Mouse (Mus musculus) kidney, adult 2 months (tissue): ENCODE measurements around the gene Paqr5. TPM values are rescaled to one million over a fixed set of nuclear protein-coding genes. Genes with fewer than 3 reads are reported as not detected.
A peak's percentile ranks its signal among the peaks of the same experiment; 100 is the strongest.

Experiments
- DNase-seq: peaks from one replicate; pipeline ENCODE4 v3.0.0; 2021
- H3K27ac ChIP-seq: fragments of 200-500 bp; 2 replicates; pipeline ENCODE4 v1.5.1; 2012; ENCODE audit warnings: low read depth, low read length, control low read depth, inconsistent platforms; ENCODE audit not compliant: insufficient read depth
- H3K27me3 ChIP-seq: fragments of 200-500 bp; replicated peaks from 2 replicates; pipeline ENCODE4 v1.6.1; 2012; ENCODE audit warnings: mild to moderate bottlenecking, moderate library complexity, low read length, inconsistent platforms; ENCODE audit not compliant: control insufficient read depth, insufficient read depth
- H3K36me3 ChIP-seq: fragments of 200-500 bp; 2 replicates; pipeline ENCODE4 v1.6.1; 2012; ENCODE audit warnings: mild to moderate bottlenecking, moderate library complexity, low read length, inconsistent platforms; ENCODE audit not compliant: control insufficient read depth, insufficient read depth
- H3K4me1 ChIP-seq: fragments of 200-500 bp; 2 replicates; pipeline ENCODE4 v1.6.1; 2011; ENCODE audit warnings: low read length; ENCODE audit not compliant: control insufficient read depth, insufficient read depth
- H3K4me3 ChIP-seq: fragments of 200-500 bp; 2 replicates; pipeline ENCODE4 v1.5.1; 2011; ENCODE audit warnings: mild to moderate bottlenecking, low read depth, low read length, control low read depth; ENCODE audit not compliant: insufficient read depth
- CTCF ChIP-seq: fragments of 200-500 bp; conservative IDR thresholded peaks from 2 replicates; pipeline ENCODE4 v1.5.1; 2011; ENCODE audit warnings: low read depth, mild to moderate bottlenecking, control low read depth, low read length, moderate library complexity, mixed read lengths; ENCODE audit not compliant: insufficient read depth, insufficient read length
- POLR2A ChIP-seq: fragments of 200-500 bp; IDR thresholded peaks from one replicate; pipeline ENCODE4 v1.6.1; 2011; ENCODE audit warnings: low read depth, low read length, control low read depth
- WGBS: fragments of 180-500 bp; shearing (Covaris S2); methylation state at CpG from one replicate; pipeline ENCODE4 v1.1.7; 2018; 5-methylcytosine and 5-hydroxymethylcytosine counted together
- polyA plus RNA-seq: library from polyadenylated mRNA; depleted of rRNA; stranded (reverse); fragments of >200 nt; gene quantifications from 2 replicates; pipeline ENCODE4 v1.2.3, GENCODE M21; 2012

The Paqr5 gene
- polyA plus RNA-seq, 1 experiment, result 315 TPM

- Histone ChIP-seq H3K4me1 (no peaks in the 10 kb centered on the region), H3K27me3 (no peaks in the 10 kb centered on the region), H3K27ac (no peak overlapping the region), H3K4me3 (no peak overlapping the region), H3K36me3 (no peaks in the 10 kb centered on the region)
- DNase-seq, result peak; percentile 62
- no peak for TF ChIP-seq POLR2A
- TF ChIP-seq CTCF, result no peak
- 42% methylated on average over 8 of the region's 8 CpGs for WGBS
Measured at GRCm38 (mm10) chr9:62049166-62049565, 22.5 kb upstream of the Paqr5 start.

GRCm38 (mm10) chr9:62042167-62042566 is 15.5 kb upstream of the Paqr5 start:
- 81% methylated on average over 3 of the region's 3 CpGs for WGBS
- H3K27ac ChIP-seq, result no peak overlapping the region
- TF ChIP-seq POLR2A (no peak), CTCF (no peak)

GRCm38 (mm10) chr9:62040008-62040608 is 13.5 kb upstream of the Paqr5 start:
- DNase-seq, result peak; percentile 83
- peak; percentile 99 for TF ChIP-seq CTCF
- no peak for TF ChIP-seq POLR2A
- Histone ChIP-seq H3K36me3 (no peaks in the 10 kb centered on the region), H3K27ac (no peak overlapping the region), H3K27me3 (no peaks in the 10 kb centered on the region), H3K4me1 (no peaks in the 10 kb centered on the region), H3K4me3 (no peak overlapping the region)
- whole genome bisulfite sequencing, result 8% methylated on average over 20 of the region's 20 CpGs

More at GRCm38 (mm10) chr9:62042167-62042566, 15.5 kb upstream of the Paqr5 start:
- H3K4me3 ChIP-seq, result no peak overlapping the region
- no peaks in the 10 kb centered on the region for H3K36me3 ChIP-seq
- H3K4me1 ChIP-seq, result no peaks in the 10 kb centered on the region
- no peak for DNase-seq
- H3K27me3 ChIP-seq, result no peaks in the 10 kb centered on the region

- no peak overlapping the region for H3K4me3 ChIP-seq
- H3K27ac ChIP-seq, result no peak overlapping the region
- H3K4me1 ChIP-seq, result no peaks in the 10 kb centered on the region
- TF ChIP-seq POLR2A (no peak), CTCF (no peak)
- no peaks in the 10 kb centered on the region for H3K27me3 ChIP-seq
- DNase-seq, result no peak
- no peaks in the 10 kb centered on the region for H3K36me3 ChIP-seq
- WGBS, result 82% methylated on average over 1 of the region's 1 CpGs
Measured at GRCm38 (mm10) chr9:62035806-62036205, 9.2 kb upstream of the Paqr5 start.

- H3K4me1 ChIP-seq, result 0 out of 2 replicates have a peak, but pooled peaks cover under 1% of the 10 kb centered on the region
- H3K27ac ChIP-seq, result no peak overlapping the region
- no peaks in the 10 kb centered on the region for H3K27me3 ChIP-seq
- DNase-seq, result no peak
- TF ChIP-seq POLR2A, result no peak
- TF ChIP-seq CTCF, result no peak
- H3K4me3 ChIP-seq, result no peak overlapping the region
- 97% methylated on average over 3 of the region's 3 CpGs for WGBS
- H3K36me3 ChIP-seq, result no peaks in the 10 kb centered on the region
Measured at GRCm38 (mm10) chr9:62032206-62032605, 5.5 kb upstream of the Paqr5 start.

GRCm38 (mm10) chr9:62028072-62028471 is 1.4 kb upstream of the Paqr5 start:
- no peaks in the 10 kb centered on the region for H3K36me3 ChIP-seq
- no peak overlapping the region for H3K27ac ChIP-seq
- no peak for TF ChIP-seq POLR2A
- TF ChIP-seq CTCF, result no peak
- H3K4me1 ChIP-seq, result peaks cover 19% of the 10 kb centered on the region; the same call in 1 of the 2 replicates
- no peak for DNase-seq
- WGBS, result 72% methylated on average over 3 of the region's 3 CpGs
- no peaks in the 10 kb centered on the region for H3K27me3 ChIP-seq
- no peak overlapping the region for H3K4me3 ChIP-seq

GRCm38 (mm10) chr9:62025056-62025455 is 1.6 kb downstream of the Paqr5 start:
- Histone ChIP-seq H3K27ac (peak overlapping the region; percentile 88), H3K4me1 (peaks cover 43% of the 10 kb centered on the region), H3K27me3 (no peaks in the 10 kb centered on the region), H3K4me3 (peak overlapping the region; percentile 49), H3K36me3 (no peaks in the 10 kb centered on the region)
- DNase-seq, result peak; percentile 86
- no peak for TF ChIP-seq POLR2A
- WGBS, result 19% methylated on average over 5 of the region's 5 CpGs

GRCm38 (mm10) chr9:62023879-62024278 is 2.8 kb downstream of the Paqr5 start:
- TF ChIP-seq POLR2A, result no peak
- TF ChIP-seq CTCF, result no peak
- Histone ChIP-seq H3K27me3 (no peaks in the 10 kb centered on the region), H3K4me3 (peak overlapping the region; percentile 49), H3K4me1 (peaks cover 46% of the 10 kb centered on the region), H3K36me3 (no peaks in the 10 kb centered on the region), H3K27ac (peak overlapping the region; percentile 88)
- WGBS, result 30% methylated on average over 4 of the region's 4 CpGs
- peak; percentile 32 for DNase-seq
